Mouse (Mus musculus) cerebellum, postnatal 14 days (tissue): Measurements from ENCODE around the gene Mphosph6.

Experiments used
- DNase-seq, 2 experiments: peaks; one replicate each; pipeline ENCODE4 v3.0.0; 2021; ENCODE audit warnings: mixed read lengths in 2 of 2

The Mphosph6 gene

DNA sequence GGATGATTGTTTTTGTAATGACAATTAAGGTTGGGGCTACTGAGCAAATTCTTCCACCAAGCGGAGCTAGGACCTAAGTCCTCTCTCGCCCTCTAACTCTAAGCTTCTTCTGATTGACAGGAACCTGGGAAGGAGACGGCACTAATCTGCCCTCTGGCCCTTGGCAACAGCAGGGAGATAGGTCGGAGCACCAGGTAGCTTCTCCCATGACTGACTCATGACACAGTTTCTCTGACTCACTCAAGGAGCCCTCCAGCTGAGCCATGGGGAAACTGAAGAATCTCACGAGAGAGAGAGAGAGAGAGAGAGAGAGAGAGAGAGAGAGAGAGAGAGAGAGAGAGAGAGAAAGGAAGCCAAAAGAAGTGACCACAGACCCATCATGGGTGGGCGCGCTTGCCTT, 32.8 kb downstream of the Mphosph6 start:
- no peak for DNase-seq

DNA sequence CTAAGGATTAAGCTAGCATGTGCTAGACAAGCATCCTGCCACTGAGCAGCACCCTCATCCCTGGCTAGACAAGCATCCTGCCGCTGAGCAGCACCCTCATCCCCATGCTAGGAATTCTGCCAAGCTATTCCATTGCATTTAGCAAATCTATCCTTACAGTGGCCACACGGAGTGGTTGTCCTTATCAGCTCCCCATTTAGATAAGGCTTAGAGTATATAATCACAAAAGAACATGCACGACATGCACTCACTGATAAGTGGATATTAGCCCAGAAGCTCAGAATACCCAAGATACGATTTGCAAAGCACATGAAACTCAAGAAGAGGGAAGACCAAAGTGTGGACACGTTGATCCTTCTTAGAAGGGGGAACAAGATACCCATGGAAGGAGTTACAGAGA, 35.8 kb downstream of the Mphosph6 start:
- no peak for DNase-seq

DNA sequence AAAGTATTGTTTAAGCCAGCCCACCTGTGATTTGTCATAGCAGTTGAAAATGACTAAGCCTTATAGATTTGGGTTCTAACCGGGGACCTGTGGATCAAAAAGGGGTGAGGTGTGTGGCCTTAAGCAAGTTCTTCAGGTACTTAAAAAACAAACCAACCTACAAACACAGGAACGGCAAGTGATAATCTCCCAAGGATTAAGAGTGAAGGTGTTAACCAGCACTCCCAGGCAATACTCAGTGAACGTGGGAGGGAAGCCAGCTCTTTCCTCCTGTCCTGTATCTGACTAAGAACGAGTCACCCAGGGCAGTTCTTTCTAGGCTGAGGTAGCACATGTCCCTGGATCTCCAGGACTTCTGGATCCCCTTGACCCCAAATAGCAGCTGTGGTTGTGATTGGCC, 37.1 kb downstream of the Mphosph6 start:
- DNase-seq = no peak

GRCm38 (mm10) chr8:117762776-117763175, 39.0 kb downstream of the Mphosph6 start:
- DNase-seq = no peak

GRCm38 (mm10) chr8:117757900-117758299, 43.8 kb downstream of the Mphosph6 start:
- no peak for DNase-seq

DNA sequence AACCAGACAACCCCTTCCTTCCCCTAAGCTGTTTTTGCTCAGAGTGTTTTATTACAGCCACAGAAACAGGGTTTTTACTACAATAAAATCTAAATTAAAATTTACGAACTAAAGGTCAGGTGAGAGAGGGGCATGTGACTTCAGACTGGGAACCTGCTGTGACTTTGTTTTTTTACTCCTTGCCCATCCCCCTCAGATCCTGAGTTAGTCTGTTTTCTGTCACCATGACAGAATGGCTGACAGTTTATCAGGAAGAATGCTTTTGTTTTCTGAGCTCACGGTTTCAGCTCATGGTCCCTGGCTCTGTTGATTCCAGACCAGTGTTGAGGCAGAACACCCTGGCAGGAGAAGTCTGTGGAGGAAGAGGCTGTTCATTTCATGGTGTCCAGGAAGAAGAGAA, 52.3 kb downstream of the Mphosph6 start:
- DNase-seq = no peak

GRCm38 (mm10) chr8:117747886-117748730, 53.6 kb downstream of the Mphosph6 start:
- no peak for DNase-seq

GRCm38 (mm10) chr8:117747428-117747827, 54.3 kb downstream of the Mphosph6 start:
- no peak for DNase-seq

DNA sequence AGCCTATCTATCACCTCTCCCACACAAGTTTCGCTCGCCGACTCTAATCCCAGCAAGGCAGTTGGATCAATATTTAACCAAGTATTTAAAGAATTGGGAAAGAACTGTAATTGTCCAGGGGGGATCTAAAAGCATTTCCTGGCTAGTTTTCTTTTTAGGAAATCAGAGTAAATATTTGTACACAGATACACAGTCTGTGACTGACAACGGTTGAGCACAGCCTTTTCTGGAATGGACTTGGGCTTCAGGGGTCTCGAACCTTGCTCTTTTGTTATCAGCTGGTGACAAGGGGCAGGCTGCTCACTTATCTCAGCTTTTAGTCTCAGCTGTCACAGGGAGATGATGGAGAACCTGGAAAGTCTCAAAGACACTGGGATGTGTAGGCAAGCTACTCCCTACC, 55.1 kb downstream of the Mphosph6 start:
- no peak for DNase-seq

- peak; percentile 5 to 17 for DNase-seq
Measured at GRCm38 (mm10) chr8:117742431-117743012, 59.2 kb downstream of the Mphosph6 start.
